Mouse (Mus musculus) forebrain, embryonic 16.5 days (tissue): ENCODE results near the gene Frmd4b. TPM values are rescaled to one million over a fixed set of nuclear protein-coding genes. Genes with fewer than 3 reads are reported as not detected.
"Not testable (repeated sequence)": the region's sequence is repeated elsewhere in the genome, so short reads cannot be mapped to it uniquely, and the experiment has no call there.

Experiments used
- ATAC-seq: fragments of 200-750 bp; cut with Nextera tagmentation; 2 replicates; pipeline ENCODE4 v1.8.0; 2017; ENCODE audit warnings: mild to moderate bottlenecking, moderate library complexity
- H3K27ac ChIP-seq: fragments of 300-500 bp; sonication (generic); 2 replicates; pipeline ENCODE4 v1.5.1; 2014; ENCODE audit warnings: low read length, control low read depth
- H3K27me3 ChIP-seq: fragments of 300-500 bp; sonication (generic); replicated peaks from 2 replicates; pipeline ENCODE4 v1.6.1; 2014; ENCODE audit warnings: low read length; ENCODE audit not compliant: control insufficient read depth, insufficient read depth
- H3K36me3 ChIP-seq: fragments of 300-500 bp; sonication (generic); 2 replicates; pipeline ENCODE4 v1.6.1; 2014; ENCODE audit not compliant: control insufficient read depth, insufficient read depth
- H3K4me1 ChIP-seq: fragments of 300-500 bp; sonication (generic); replicated peaks from 2 replicates; pipeline ENCODE4 v1.6.1; 2014; ENCODE audit warnings: low read length; ENCODE audit not compliant: control insufficient read depth, insufficient read depth
- H3K4me2 ChIP-seq: fragments of 300-500 bp; sonication (generic); 2 replicates; pipeline ENCODE4 v1.6.1; 2014; ENCODE audit warnings: mild to moderate bottlenecking, low read length, control low read depth
- H3K4me3 ChIP-seq: fragments of 300-500 bp; sonication (generic); replicated peaks from 2 replicates; pipeline ENCODE4 v1.5.1; 2014; ENCODE audit warnings: mild to moderate bottlenecking, low read length, control low read depth
- H3K9ac ChIP-seq: fragments of 300-500 bp; sonication (generic); replicated peaks from 2 replicates; pipeline ENCODE4 v1.6.1; 2014; ENCODE audit warnings: low read depth, low read length, control low read depth
- H3K9me3 ChIP-seq: fragments of 300-500 bp; sonication (generic); 2 replicates; pipeline ENCODE4 v1.6.1; 2016; ENCODE audit warnings: low read length; ENCODE audit not compliant: control insufficient read depth
- WGBS: fragments of 180-500 bp; shearing (Covaris S2); extraction: QIAGEN DNeasy Blood & Tissue Kit; methylation state at CpG from one replicate; pipeline ENCODE4 v1.1.7; 2014; 5-methylcytosine and 5-hydroxymethylcytosine counted together
- polyA plus RNA-seq: library from polyadenylated mRNA; unstranded; fragments of >200 nt; fragmentation: Nextera tagmentation; extraction: Ambion mirVana; gene quantifications from 2 replicates; pipeline ENCODE4 v1.2.1, GENCODE M21; 2015

Frmd4b gene
- polyA plus RNA-seq, 1 experiment from 2014 or later = 50.0 TPM

DNA sequence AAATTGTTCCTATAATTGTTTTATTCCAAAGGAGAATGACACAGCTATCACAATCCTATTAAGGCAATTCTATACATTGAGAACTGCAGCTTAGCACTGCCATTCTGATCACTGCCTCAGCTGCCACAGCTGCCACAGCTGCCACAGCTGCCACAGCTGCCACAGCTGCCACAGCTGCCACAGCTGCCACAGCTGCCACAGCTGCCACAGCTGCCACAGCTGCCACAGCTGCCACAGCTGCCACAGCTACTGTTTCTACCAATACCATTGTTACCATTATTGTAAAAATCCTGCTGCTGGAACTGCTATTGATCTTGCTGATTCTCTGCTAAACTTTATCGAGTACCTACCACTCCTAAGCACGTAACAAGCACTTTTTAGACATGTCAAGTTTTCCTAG lies 357.4 kb downstream of the Frmd4b start:
- H3K9ac ChIP-seq, H3K4me1 ChIP-seq, H3K4me2 ChIP-seq, H3K4me3 ChIP-seq, H3K36me3 ChIP-seq, H3K27ac ChIP-seq, ATAC-seq, H3K9me3 ChIP-seq, H3K27me3 ChIP-seq: not testable (repeated sequence)
- 88% methylated on average over 2 of the region's 2 CpGs for WGBS

DNA sequence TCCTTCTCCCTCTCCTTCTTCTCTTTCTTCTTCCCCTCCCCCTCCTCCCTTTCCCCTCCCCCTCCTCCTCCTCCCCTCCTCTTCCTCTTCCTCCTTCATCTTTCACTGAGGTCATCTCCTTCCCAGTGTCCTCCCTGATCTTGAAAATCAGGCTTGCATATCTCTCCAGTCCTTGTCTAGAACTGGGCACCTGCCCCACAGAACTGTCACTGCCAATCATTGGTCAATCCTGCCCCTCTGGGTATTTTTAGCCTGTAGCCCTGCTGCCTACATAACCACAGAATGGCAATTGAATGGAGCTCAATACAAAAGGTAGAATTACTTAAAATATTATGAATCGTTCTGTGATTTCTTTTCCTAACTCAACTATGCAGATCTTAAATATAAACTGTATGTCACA lies 358.9 kb downstream of the Frmd4b start:
- H3K36me3 ChIP-seq = no peaks in the 10 kb centered on the region
- ATAC-seq = no peak
- no peaks in the 10 kb centered on the region for H3K27me3 ChIP-seq
- no peak overlapping the region for H3K9ac ChIP-seq
- 88% methylated on average over 1 of the region's 1 CpGs for WGBS
- H3K4me2 ChIP-seq = no peak overlapping the region
- H3K9me3 ChIP-seq = no peaks in the 10 kb centered on the region
- H3K27ac ChIP-seq = no peak overlapping the region
- no peak overlapping the region for H3K4me3 ChIP-seq
- no peaks in the 10 kb centered on the region for H3K4me1 ChIP-seq

DNA sequence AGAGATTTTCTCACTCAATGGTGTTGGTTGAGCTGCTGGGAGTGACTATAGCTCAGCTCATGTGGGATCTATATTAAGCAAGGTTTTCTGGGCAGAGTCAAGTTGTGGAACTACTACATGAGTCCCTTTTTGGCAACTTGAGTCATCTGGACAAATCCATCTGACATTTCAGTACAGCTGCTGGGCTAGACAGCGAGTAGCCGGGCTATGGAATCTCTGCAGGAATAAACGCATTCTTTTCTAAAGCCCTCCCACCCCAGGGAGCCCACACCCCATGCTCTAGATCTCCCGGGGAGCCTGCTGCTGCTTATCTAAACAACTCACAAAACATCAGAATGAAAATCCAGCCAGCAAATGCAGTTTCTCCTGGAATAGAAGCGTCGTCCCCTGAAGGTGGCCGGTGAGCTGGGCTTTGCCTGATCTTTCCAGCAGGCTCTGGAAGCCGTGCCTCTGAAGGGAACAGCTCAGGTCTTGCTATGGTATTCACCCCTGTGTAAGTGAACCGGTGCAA lies 364.6 kb downstream of the Frmd4b start, which contains the start of gene Lmod3:
TSS of gene Lmod3 (minus strand) at position 49 of the 511 bp plus-strand sequence.
- H3K9ac ChIP-seq = no peak within 1 kb of the TSS
- no peak within 1 kb of the TSS for H3K27ac ChIP-seq
- H3K9me3 ChIP-seq = no peaks in the 10 kb centered on the region
- no peaks in the 10 kb centered on the region for H3K4me1 ChIP-seq
- ATAC-seq = no peak
- H3K4me2 ChIP-seq = no peak within 1 kb of the TSS
- H3K27me3 ChIP-seq = no peaks in the 10 kb centered on the region
- WGBS = 38% methylated on average over 9 of the region's 9 CpGs
- H3K36me3 ChIP-seq = no peaks in the 10 kb centered on the region
- no peak within 1 kb of the TSS for H3K4me3 ChIP-seq

DNA sequence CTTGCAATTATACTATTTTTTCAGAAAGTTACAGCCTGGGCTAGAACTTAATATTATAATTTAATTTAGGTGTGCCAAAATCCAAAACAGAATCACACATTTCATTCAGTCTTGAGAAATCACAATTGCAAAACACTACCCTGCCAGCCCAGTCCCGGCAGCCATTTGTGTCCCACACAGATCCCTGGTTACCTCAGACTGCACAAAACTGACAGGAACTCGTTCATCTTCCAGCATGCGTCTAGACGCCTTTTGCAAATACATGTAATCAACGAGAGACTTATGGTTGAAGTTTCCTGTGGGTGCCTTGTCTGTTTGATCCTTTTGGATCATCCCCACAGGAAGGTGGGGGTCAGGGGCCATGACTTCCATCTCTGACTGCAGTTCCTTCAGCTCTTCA lies 365.3 kb downstream of the Frmd4b start:
- H3K4me1 ChIP-seq = no peaks in the 10 kb centered on the region
- H3K9me3 ChIP-seq = no peaks in the 10 kb centered on the region
- H3K4me3 ChIP-seq = no peak overlapping the region
- no peak overlapping the region for H3K27ac ChIP-seq
- no peaks in the 10 kb centered on the region for H3K36me3 ChIP-seq
- ATAC-seq = no peak
- no peaks in the 10 kb centered on the region for H3K27me3 ChIP-seq
- no peak overlapping the region for H3K4me2 ChIP-seq
- WGBS = 79% methylated on average over 5 of the region's 5 CpGs
- H3K9ac ChIP-seq = no peak overlapping the region

DNA sequence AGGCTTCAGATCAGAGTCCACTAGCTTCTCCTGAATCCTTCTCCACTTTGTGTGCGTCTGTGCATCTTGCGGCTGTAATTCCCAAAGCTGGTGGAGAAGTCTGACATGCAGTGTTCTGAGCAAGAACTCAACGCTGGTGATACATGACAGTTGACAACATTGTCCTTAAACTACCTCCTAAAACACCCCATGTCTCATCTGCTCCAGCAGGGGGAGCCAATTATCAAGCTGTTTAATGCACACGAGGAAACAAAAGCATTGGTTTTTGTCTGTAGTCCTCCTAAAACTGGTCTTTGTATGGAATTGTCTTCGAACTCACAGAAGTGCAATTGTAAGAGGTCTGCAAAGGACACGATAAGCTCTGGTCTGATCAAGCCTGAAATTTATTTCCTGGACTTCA lies 366.4 kb downstream of the Frmd4b start:
- H3K4me1 ChIP-seq = no peaks in the 10 kb centered on the region
- no peak for ATAC-seq

DNA sequence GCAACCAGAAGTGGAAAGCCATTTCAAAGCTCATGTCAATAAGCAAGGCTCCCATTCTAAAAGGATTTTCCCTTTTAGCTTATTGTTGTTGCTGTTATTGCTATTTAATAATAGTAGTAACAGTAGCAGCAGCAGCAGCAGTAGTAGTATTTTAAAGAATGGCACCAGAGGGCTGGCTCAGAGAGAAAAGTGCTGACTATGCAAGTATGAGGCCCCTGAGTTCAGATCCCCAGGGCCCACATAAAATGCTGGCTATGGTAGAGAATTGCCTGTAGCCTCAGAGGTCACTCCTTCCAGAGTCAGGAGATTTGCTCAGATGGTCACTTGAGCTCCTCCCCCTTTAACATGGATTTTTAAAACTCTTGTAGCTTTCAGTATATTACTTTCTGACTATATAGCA lies 372.1 kb downstream of the Frmd4b start:
- H3K27me3 ChIP-seq = no peaks in the 10 kb centered on the region
- ATAC-seq = no peak
- H3K9me3 ChIP-seq = no peaks in the 10 kb centered on the region
- no peak overlapping the region for H3K27ac ChIP-seq
- H3K4me3 ChIP-seq = no peak overlapping the region
- H3K4me2 ChIP-seq = no peak overlapping the region
- no peak overlapping the region for H3K9ac ChIP-seq
- H3K36me3 ChIP-seq = no peaks in the 10 kb centered on the region
- no peaks in the 10 kb centered on the region for H3K4me1 ChIP-seq

More for the DNA sequence above, 366.4 kb downstream of the Frmd4b start:
- no peaks in the 10 kb centered on the region for H3K27me3 ChIP-seq
- no peak overlapping the region for H3K9ac ChIP-seq
- no peaks in the 10 kb centered on the region for H3K9me3 ChIP-seq
- H3K4me3 ChIP-seq = no peak overlapping the region
- H3K36me3 ChIP-seq = no peaks in the 10 kb centered on the region
- H3K4me2 ChIP-seq = no peak overlapping the region
- WGBS = 40% methylated on average over 6 of the region's 6 CpGs
- no peak overlapping the region for H3K27ac ChIP-seq

DNA sequence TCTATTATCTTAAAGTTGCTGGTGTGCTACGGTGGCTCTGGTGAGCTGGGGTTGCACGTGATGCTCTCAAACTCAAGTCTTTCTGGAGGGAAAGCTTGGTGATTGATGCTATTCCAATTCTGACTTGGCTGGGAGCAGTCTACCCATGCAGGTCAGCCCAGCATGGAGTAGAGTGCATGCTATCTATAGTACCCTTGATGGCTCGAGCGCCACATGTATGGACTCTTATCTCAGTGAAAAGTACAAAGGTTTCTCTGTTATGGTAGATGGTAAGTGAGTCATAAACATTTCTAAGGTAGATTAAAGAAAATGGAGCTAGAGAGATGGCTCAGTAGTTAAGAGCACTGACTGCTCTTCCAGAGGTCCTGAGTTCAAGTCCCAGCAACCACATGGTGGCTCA lies 374.8 kb downstream of the Frmd4b start:
- Histone ChIP-seq H3K27ac (no peak overlapping the region), H3K9ac (no peak overlapping the region), H3K4me3 (no peak overlapping the region), H3K36me3 (no peaks in the 10 kb centered on the region), H3K9me3 (0 out of 2 replicates have a peak, but pooled peaks cover 3% of the 10 kb centered on the region), H3K4me2 (no peak overlapping the region), H3K4me1 (no peaks in the 10 kb centered on the region), H3K27me3 (no peaks in the 10 kb centered on the region)
- no peak for ATAC-seq
- WGBS = 92% methylated on average over 4 of the region's 4 CpGs

DNA sequence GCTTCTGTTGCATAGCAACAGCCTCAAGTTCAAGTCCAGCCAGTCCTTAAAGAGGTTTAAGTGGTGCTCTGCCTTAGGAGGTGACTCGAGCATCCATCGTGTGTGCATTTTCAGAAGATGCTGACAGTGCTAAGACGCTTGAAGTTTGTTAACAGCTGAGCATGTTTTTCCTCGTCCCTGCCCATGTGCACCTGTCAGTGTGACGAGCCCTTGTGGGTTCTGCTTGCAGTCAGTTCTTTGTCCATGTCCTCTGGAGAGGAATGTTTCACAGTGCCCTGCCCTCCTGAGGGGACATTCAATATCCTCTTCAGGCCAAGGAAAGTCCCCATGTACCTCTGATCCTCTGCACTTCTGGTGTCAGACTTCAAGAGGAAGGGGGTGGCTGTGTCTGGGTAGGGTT lies 377.2 kb downstream of the Frmd4b start:
- Histone ChIP-seq H3K27ac (no peak overlapping the region), H3K4me2 (no peak overlapping the region), H3K9ac (no peak overlapping the region), H3K27me3 (no peaks in the 10 kb centered on the region), H3K4me3 (no peak overlapping the region), H3K9me3 (0 out of 2 replicates have a peak, but pooled peaks cover 3% of the 10 kb centered on the region), H3K4me1 (no peaks in the 10 kb centered on the region), H3K36me3 (no peaks in the 10 kb centered on the region)
- no peak for ATAC-seq
- WGBS = 83% methylated on average over 5 of the region's 5 CpGs

DNA sequence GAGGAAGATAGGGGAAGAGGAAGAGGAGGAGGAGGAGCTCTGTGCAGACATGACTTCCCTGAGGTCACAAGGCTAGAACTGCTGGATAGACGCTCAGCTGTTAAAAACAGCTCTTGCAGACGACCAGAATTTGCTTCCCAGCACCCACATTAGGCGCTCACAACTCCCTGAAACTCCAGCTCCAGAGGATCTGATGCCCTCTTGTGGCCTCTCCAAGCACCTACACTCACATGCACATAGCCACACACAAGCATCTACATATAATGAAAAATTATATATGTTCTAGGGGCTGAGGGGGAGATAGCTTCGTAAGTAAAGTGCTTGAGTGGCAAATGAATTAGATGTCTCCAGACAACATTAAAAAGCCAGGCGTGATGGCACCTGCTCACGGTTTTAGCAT lies 378.0 kb downstream of the Frmd4b start:
- H3K9me3 ChIP-seq = 0 out of 2 replicates have a peak, but pooled peaks cover 3% of the 10 kb centered on the region
- no peaks in the 10 kb centered on the region for H3K4me1 ChIP-seq
- WGBS = 95% methylated on average over 6 of the region's 6 CpGs
- no peak overlapping the region for H3K27ac ChIP-seq
- ATAC-seq = no peak
- H3K4me2 ChIP-seq = no peak overlapping the region
- no peak overlapping the region for H3K4me3 ChIP-seq
- peaks cover 4% of the 10 kb centered on the region; the same call in 1 of the 2 replicates for H3K36me3 ChIP-seq
- H3K27me3 ChIP-seq = no peaks in the 10 kb centered on the region
- H3K9ac ChIP-seq = no peak overlapping the region
